Mouse (Mus musculus) myocyte (in vitro differentiated cells): ENCODE data around the gene Hist1h2ab.

Experiments used
- CEBPB ChIP-seq: IDR thresholded peaks from 2 replicates; pipeline ENCODE4 v1.6.1; 2011; ENCODE audit warnings: mild to moderate bottlenecking, moderate library complexity; ENCODE audit not compliant: poor library complexity, insufficient read depth, severe bottlenecking
- E2F4 ChIP-seq: IDR thresholded peaks from one replicate; pipeline ENCODE4 v1.6.1; 2011; ENCODE audit warnings: mild to moderate bottlenecking, control low read depth, moderate library complexity; ENCODE audit not compliant: insufficient read depth
- MYOG ChIP-seq, 3 experiments: IDR thresholded peaks; one replicate each; pipeline ENCODE4 v1.6.1; 2011; ENCODE audit warnings: control low read depth in 2 of 3, low read depth in 2 of 3, mild to moderate bottlenecking in 2 of 3; ENCODE audit not compliant: insufficient read length in 2 of 3, control insufficient read depth in 1 of 3, insufficient read depth in 1 of 3
- POLR2A ChIP-seq: IDR thresholded peaks from one replicate; pipeline ENCODE4 v1.6.1; 2011; ENCODE audit warnings: low read depth, mild to moderate bottlenecking, control low read depth, moderate library complexity; ENCODE audit not compliant: insufficient read length
- REST ChIP-seq: IDR thresholded peaks from one replicate; pipeline ENCODE4 v1.6.1; 2011; ENCODE audit warnings: mild to moderate bottlenecking, control low read depth, moderate library complexity; ENCODE audit not compliant: insufficient read depth, insufficient read length
- TCF3 ChIP-seq: IDR thresholded peaks from one replicate; pipeline ENCODE4 v1.6.1; 2011; ENCODE audit warnings: low read depth, control low read depth; ENCODE audit not compliant: insufficient read length
- USF1 ChIP-seq: IDR thresholded peaks from one replicate; pipeline ENCODE4 v1.6.1; 2011; ENCODE audit warnings: low read depth, mild to moderate bottlenecking, control low read depth, moderate library complexity

- TF ChIP-seq POLR2A (peak; percentile 89), TCF3 (no peak), CEBPB (no peak), USF1 (no peak), E2F4 (no peak), REST (no peak), MYOG (IDR thresholded peaks at IDR 0.05; ENCODE audit: control insufficient read depth in 1 of 3, insufficient read depth in 1 of 3, insufficient read length in 2 of 3, low read depth in 2 of 3) (no peak)
Measured at GRCm38 (mm10) chr13:23747081-23747891, 3.6 kb upstream of the Hist1h2ab start.
